Mouse (Mus musculus) forebrain, embryonic 11.5 days (tissue): ENCODE data around the gene Stxbp1. TPM values are rescaled to one million over a fixed set of nuclear protein-coding genes. Genes with fewer than 3 reads are reported as not detected.

Source experiments
- ATAC-seq: fragments of 200-750 bp; cut with Nextera tagmentation; replicated peaks from 2 replicates; pipeline ENCODE4 v1.8.0; 2017; ENCODE audit warnings: moderate TSS enrichment; ENCODE audit not compliant: low FRiP score
- DNase-seq: peaks from one replicate; pipeline ENCODE4 v3.0.0-alpha.2; 2017; ENCODE audit warnings: low spot score
- H3K27ac ChIP-seq: fragments of 300-500 bp; sonication (generic); 2 replicates; pipeline ENCODE4 v1.5.1; 2014; ENCODE audit warnings: low read depth, low read length
- H3K27me3 ChIP-seq: fragments of 300-500 bp; sonication (generic); 2 replicates; pipeline ENCODE4 v1.6.1; 2014; ENCODE audit warnings: mild to moderate bottlenecking, low read length, mixed read lengths; ENCODE audit not compliant: control insufficient read depth, insufficient read depth
- H3K36me3 ChIP-seq: fragments of 300-500 bp; sonication (generic); 2 replicates; pipeline ENCODE4 v1.6.1; 2014; ENCODE audit warnings: mild to moderate bottlenecking, low read length, moderate library complexity, mixed read lengths; ENCODE audit not compliant: control insufficient read depth, insufficient read depth
- H3K4me1 ChIP-seq: fragments of 300-500 bp; sonication (generic); replicated peaks from 2 replicates; pipeline ENCODE4 v1.6.1; 2014; ENCODE audit warnings: low read length, mixed read lengths; ENCODE audit not compliant: control insufficient read depth, insufficient read depth
- H3K4me2 ChIP-seq: fragments of 300-500 bp; sonication (generic); 2 replicates; pipeline ENCODE4 v1.6.1; 2014; ENCODE audit warnings: low read depth, mild to moderate bottlenecking, low read length, moderate library complexity, mixed read lengths; ENCODE audit not compliant: severe bottlenecking
- H3K4me3 ChIP-seq: fragments of 300-500 bp; sonication (generic); 2 replicates; pipeline ENCODE4 v1.5.1; 2014; ENCODE audit warnings: low read depth, low read length
- H3K9ac ChIP-seq: fragments of 300-500 bp; sonication (generic); 2 replicates; pipeline ENCODE4 v1.6.1; 2014; ENCODE audit warnings: low read length
- H3K9me3 ChIP-seq: fragments of 300-500 bp; sonication (generic); 2 replicates; pipeline ENCODE4 v1.6.1; 2016; ENCODE audit warnings: low read length, mixed read lengths; ENCODE audit not compliant: control insufficient read depth
- WGBS: fragments of 180-500 bp; shearing (Covaris S2); extraction: QIAGEN DNeasy Blood & Tissue Kit; methylation state at CpG from one replicate; pipeline ENCODE4 v1.1.7; 2014; 5-methylcytosine and 5-hydroxymethylcytosine counted together
- polyA plus RNA-seq: library from polyadenylated mRNA; unstranded; fragments of >200 nt; fragmentation: Nextera tagmentation; extraction: Ambion mirVana; gene quantifications from 2 replicates; pipeline ENCODE4 v1.2.1, GENCODE M21; 2014

The Stxbp1 gene
- polyA plus RNA-seq, 1 experiment from 2014 or later = 44.0 TPM

- WGBS = 40% methylated on average over 8 of the region's 8 CpGs
- no peak overlapping the region; the same call in 1 of the 2 replicates for H3K27ac ChIP-seq
- DNase-seq = no peak
Measured at GRCm38 (mm10) chr2:32824181-32824580, 22.9 kb downstream of the Stxbp1 start.

GRCm38 (mm10) chr2:32823579-32824154 is 23.4 kb downstream of the Stxbp1 start:
- no peak overlapping the region; the same call in 1 of the 2 replicates for H3K27ac ChIP-seq
- no peak for ATAC-seq
- WGBS = 76% methylated on average over 8 of the region's 8 CpGs

More at GRCm38 (mm10) chr2:32824181-32824580, 22.9 kb downstream of the Stxbp1 start:
- Histone ChIP-seq H3K4me3 (no peak overlapping the region), H3K4me2 (no peak overlapping the region), H3K27me3 (no peaks in the 10 kb centered on the region), H3K36me3 (no peaks in the 10 kb centered on the region), H3K4me1 (peaks cover 2% of the 10 kb centered on the region; the same call in 1 of the 2 replicates), H3K9ac (no peak overlapping the region), H3K9me3 (no peaks in the 10 kb centered on the region)
- ATAC-seq = no peak

GRCm38 (mm10) chr2:32823153-32823552 is 23.9 kb downstream of the Stxbp1 start:
- no peak overlapping the region for H3K4me2 ChIP-seq
- H3K4me3 ChIP-seq = no peak overlapping the region
- no peak overlapping the region for H3K9ac ChIP-seq
- ATAC-seq (no peak), DNase-seq (no peak)
- 64% methylated on average over 11 of the region's 11 CpGs for WGBS
- H3K36me3 ChIP-seq = no peaks in the 10 kb centered on the region
- H3K27ac ChIP-seq = no peak overlapping the region
- H3K4me1 ChIP-seq = peaks cover 2% of the 10 kb centered on the region; the same call in 1 of the 2 replicates
- no peaks in the 10 kb centered on the region for H3K9me3 ChIP-seq
- no peaks in the 10 kb centered on the region for H3K27me3 ChIP-seq

More at GRCm38 (mm10) chr2:32823579-32824154, 23.4 kb downstream of the Stxbp1 start:
- Histone ChIP-seq H3K27me3 (no peaks in the 10 kb centered on the region), H3K9ac (no peak overlapping the region), H3K4me2 (no peak overlapping the region), H3K36me3 (no peaks in the 10 kb centered on the region), H3K4me3 (no peak overlapping the region), H3K9me3 (no peaks in the 10 kb centered on the region), H3K4me1 (peaks cover 2% of the 10 kb centered on the region; the same call in 1 of the 2 replicates)
- no peak for DNase-seq

GRCm38 (mm10) chr2:32822643-32823042 is 24.4 kb downstream of the Stxbp1 start:
- no peak overlapping the region for H3K27ac ChIP-seq
- DNase-seq = no peak
- no peaks in the 10 kb centered on the region for H3K27me3 ChIP-seq
- H3K36me3 ChIP-seq = no peaks in the 10 kb centered on the region
- H3K4me2 ChIP-seq = no peak overlapping the region
- H3K4me3 ChIP-seq = no peak overlapping the region
- no peak overlapping the region for H3K9ac ChIP-seq
- 84% methylated on average over 6 of the region's 6 CpGs for WGBS
- ATAC-seq = no peak
- peaks cover 2% of the 10 kb centered on the region; the same call in 1 of the 2 replicates for H3K4me1 ChIP-seq
- H3K9me3 ChIP-seq = no peaks in the 10 kb centered on the region

- Histone ChIP-seq H3K4me1 (peaks cover 2% of the 10 kb centered on the region; the same call in 1 of the 2 replicates), H3K27me3 (no peaks in the 10 kb centered on the region), H3K9ac (no peak overlapping the region), H3K9me3 (no peaks in the 10 kb centered on the region), H3K36me3 (no peaks in the 10 kb centered on the region), H3K4me2 (no peak overlapping the region), H3K4me3 (no peak overlapping the region), H3K27ac (no peak overlapping the region)
- ATAC-seq = no peak
- DNase-seq = no peak
- 69% methylated on average over 11 of the region's 11 CpGs for WGBS
Measured at GRCm38 (mm10) chr2:32821041-32821802, 25.8 kb downstream of the Stxbp1 start.

GRCm38 (mm10) chr2:32818208-32818607 is 28.8 kb downstream of the Stxbp1 start:
- Histone ChIP-seq H3K27ac (no peak overlapping the region), H3K9me3 (no peaks in the 10 kb centered on the region), H3K4me3 (no peak overlapping the region), H3K4me1 (no peaks in the 10 kb centered on the region), H3K4me2 (no peak overlapping the region), H3K27me3 (no peaks in the 10 kb centered on the region), H3K9ac (no peak overlapping the region), H3K36me3 (no peaks in the 10 kb centered on the region; the same call in 1 of the 2 replicates)
- 97% methylated on average over 5 of the region's 5 CpGs for WGBS
- DNase-seq = no peak
- ATAC-seq = no peak

GRCm38 (mm10) chr2:32817589-32817988 is 29.5 kb downstream of the Stxbp1 start:
- no peak for DNase-seq
- WGBS = 61% methylated on average over 7 of the region's 7 CpGs
- no peak overlapping the region for H3K9ac ChIP-seq
- no peak overlapping the region for H3K4me2 ChIP-seq
- H3K27ac ChIP-seq = peak overlapping the region; percentile 12; the same call in 1 of the 2 replicates
- H3K36me3 ChIP-seq = no peaks in the 10 kb centered on the region; the same call in 1 of the 2 replicates
- H3K4me1 ChIP-seq = no peaks in the 10 kb centered on the region
- no peaks in the 10 kb centered on the region for H3K27me3 ChIP-seq
- H3K9me3 ChIP-seq = no peaks in the 10 kb centered on the region
- ATAC-seq = no peak
- no peak overlapping the region for H3K4me3 ChIP-seq

- Histone ChIP-seq H3K9ac (no peak overlapping the region), H3K27me3 (no peaks in the 10 kb centered on the region), H3K9me3 (no peaks in the 10 kb centered on the region), H3K4me3 (no peak overlapping the region), H3K4me2 (no peak overlapping the region), H3K36me3 (no peaks in the 10 kb centered on the region; the same call in 1 of the 2 replicates), H3K27ac (peak overlapping the region; percentile 12; the same call in 1 of the 2 replicates), H3K4me1 (no peaks in the 10 kb centered on the region)
- no peak for ATAC-seq
- DNase-seq = no peak
- 78% methylated on average over 17 of the region's 17 CpGs for WGBS
Measured at GRCm38 (mm10) chr2:32816946-32817581, 30.0 kb downstream of the Stxbp1 start.
